Mouse (Mus musculus): ENCODE data around the gene Fbrsl1. TPM values are rescaled to one million over a fixed set of nuclear protein-coding genes. Genes with fewer than 3 reads are reported as not detected.
A peak's percentile ranks its signal among the peaks of the same experiment; 100 is the strongest.
"Not testable (repeated sequence)": the region's sequence is repeated elsewhere in the genome, so short reads cannot be mapped to it uniquely, and the experiment has no call there.

Fbrsl1 gene
- total RNA-seq, 2 experiments from 2014 or later, result 12.6 to 29.7 TPM

DNA sequence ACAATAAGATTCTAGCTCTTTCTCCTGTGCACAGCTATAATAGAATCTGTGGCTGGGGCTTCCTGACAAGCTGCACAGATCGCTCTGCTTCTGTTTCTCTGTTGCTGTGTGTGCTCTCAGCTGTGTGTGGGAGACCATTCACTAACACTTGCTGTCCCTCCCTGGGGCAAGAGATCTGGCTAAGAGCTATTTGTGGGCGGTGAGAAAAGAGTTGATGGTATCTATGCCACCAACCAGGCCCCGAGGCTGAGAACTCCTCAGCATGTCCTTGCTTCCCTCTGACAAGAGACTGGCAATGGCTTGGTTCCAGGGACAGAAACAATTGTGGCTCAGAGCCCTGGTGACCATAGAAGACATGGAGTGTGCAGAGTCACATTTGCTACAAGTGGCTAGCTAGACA lies 10.6 kb upstream of the Fbrsl1 start:
- ATAC-seq (replicated peaks; ENCODE audit: poor library complexity, severe bottlenecking), result no peak

DNA sequence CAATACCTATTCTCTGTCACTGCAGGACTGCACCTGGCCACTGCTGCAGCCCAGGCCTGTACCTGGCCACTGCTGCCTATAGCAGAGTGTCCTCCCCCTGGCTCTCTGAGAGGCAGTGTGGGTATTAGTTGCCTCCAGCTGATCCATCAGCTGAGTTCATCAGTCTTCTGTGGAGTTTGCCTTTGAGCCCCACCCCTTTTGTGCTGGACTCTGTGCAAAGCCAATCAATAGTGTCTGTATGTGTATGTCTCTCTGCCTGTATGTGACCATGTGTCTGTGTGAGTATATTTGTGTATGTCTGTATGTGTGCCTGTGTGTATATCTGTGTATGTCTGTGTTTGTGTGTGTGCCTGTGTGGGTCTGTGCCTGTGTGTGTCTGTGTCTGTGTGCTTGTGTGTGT lies 7.0 kb upstream of the Fbrsl1 start:
- ATAC-seq (replicated peaks; ENCODE audit: poor library complexity, severe bottlenecking), result no peak

DNA sequence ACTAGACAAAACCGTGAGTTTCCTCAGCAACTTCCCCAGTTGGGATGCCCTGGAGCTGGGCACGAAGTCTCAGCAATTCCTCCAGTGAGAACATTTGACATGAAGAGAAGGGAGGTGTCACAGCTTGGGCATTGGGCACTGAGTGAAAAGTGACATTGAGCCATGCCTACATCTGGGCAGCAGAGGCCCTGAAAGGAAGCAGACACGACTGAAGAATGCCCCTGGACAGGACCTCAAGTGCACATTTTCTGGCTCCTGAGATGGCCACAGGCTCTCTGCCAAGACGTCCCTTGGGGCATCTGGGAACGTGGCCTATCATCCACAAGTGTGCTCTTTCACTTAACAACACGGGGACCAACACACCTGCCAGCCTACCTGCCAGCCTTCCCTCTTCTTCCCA lies 991 bp upstream of the Fbrsl1 start:
- ATAC-seq (replicated peaks; ENCODE audit: poor library complexity, severe bottlenecking), result no peak

DNA sequence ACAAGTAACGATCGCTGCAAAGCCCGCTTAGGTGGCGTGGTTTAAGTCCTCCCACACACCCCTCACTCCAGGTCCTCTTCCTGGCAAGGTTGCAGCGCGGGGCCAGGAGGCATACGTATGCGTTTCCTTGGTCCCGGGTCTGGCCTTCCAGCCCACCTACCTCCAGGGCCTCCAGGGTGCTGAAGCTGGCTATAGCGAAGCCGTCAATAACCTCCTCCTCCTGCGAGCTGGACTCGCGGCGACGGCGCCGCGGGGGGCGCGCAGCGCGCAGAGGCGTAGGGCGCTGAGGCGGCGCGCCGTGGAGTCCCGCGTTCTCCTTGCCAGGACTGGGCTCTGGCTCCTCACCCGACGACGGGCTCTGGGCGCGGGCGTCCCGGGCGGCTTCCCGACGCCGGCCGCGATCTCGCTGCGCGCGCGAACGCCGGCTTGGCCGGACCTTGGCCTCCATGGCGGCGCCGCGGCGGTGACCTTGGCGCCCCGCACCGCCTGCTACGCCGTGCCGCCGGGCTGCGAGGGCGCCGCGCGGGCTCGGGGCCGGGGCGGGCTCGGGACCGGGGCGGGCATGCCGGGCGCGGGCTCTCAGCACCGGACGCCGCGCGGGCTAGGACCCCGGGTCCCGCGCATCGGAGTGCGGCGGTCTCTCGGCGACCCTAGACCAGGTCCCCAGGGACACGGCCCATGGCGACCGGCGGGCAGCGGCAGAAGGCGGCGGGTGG lies 425 bp downstream of the Fbrsl1 start:
- peak; percentile 16 for ATAC-seq (replicated peaks; ENCODE audit: poor library complexity, severe bottlenecking)

DNA sequence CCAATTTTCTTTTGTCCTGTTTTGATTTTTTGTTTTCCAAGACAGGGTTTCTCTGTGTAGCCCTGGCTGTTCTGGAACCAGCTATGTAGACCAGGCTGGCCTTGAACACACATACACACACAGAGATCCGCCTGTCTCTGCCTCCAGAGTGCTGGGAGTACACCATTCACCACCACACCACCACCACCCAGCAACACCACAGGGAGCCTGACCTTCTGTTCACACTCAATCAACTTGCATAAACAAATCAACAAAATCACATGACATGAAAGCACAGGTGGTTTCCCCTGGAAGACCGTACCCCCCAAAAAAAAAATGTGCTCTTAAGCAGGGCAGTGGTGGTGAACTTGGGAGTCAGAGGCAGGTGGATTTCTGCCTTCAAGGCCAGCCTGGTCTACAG lies 3.8 kb downstream of the Fbrsl1 start:
- no peak for ATAC-seq (replicated peaks; ENCODE audit: poor library complexity, severe bottlenecking)

DNA sequence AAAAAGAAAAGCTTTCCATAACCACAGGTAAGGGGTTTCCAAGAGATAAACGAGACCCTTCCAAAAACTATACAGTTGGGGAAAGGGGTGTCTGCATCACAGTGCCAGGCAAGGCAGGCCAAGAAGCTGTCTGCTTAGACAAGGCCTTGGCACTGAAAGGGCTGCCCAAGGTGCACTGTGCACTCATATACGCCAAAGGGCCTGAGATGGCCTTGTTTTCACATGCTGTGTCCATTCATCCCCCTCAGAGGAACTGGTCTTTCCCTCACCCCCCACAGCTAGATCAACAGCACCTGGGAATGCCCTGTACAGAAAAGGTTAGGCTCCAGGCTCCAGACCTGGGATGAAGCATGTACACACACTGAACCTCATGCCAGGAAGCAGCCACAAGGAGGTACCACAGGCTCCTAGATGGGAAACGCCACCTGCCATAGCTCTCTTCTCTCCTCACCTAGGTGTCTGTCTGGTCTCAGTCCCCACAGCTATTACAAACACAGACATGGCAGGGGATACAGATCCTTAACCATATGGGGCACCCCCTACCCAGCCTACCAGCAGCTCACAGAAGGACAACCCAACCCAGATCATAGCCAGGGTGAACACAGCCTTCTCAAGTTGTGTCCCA lies 5.2 kb downstream of the Fbrsl1 start:
- no peak for ATAC-seq (replicated peaks; ENCODE audit: poor library complexity, severe bottlenecking)

DNA sequence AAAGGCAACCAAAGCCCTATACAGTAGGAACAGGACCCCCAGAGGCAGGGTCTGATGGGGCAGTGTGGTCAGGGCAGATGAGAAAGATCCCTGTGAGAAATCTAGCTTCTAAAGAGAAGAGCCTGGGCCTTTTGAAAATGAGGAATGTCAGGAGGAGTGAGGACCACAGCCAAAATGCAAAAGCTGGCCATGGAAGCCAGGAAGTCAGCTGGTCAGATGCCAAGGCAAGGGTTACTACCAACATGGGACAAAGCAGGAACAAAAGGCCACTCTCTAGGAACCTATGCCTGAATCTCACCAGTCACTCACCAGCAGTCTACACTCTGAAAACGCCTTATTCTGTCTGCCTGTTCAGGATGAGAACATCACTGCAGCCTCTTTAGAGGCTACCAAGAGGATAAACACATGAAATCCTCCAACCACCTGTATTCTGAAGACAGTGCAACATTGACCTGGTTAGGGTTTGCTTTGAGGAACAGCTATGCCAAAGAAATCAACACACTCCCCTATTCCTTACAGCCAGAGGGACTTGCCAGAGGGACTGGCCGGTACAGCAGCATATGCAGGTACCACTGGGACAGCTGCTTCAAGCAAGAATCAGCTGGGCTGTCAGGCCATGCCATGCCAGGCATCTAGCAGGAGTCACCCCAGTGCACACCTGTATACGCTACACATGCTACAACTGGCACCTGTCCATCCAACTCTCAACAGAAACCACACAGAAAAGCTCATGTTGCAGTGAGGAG lies 8.6 kb downstream of the Fbrsl1 start:
- ATAC-seq (replicated peaks; ENCODE audit: poor library complexity, severe bottlenecking), result no peak

DNA sequence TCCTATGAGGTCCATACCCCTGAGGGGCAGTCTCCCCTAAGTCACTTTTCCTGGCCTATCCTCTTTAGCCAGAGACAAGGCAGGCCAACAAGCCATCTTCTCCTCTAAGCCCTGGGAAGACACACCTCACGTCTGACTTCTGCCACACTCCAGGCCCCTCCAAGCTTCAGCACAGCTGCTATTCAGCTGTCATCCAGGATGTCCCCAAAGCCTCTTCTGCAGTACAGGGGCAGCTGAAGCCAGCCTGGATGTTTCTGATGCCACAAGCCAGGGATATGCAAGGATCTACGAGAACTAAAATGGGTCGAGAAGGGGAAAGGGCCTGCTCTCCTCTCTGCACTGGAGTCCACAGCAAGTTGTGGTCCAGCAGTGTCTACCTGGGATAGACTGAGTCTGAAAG lies 9.7 kb downstream of the Fbrsl1 start:
- no peak for ATAC-seq (replicated peaks; ENCODE audit: poor library complexity, severe bottlenecking)

DNA sequence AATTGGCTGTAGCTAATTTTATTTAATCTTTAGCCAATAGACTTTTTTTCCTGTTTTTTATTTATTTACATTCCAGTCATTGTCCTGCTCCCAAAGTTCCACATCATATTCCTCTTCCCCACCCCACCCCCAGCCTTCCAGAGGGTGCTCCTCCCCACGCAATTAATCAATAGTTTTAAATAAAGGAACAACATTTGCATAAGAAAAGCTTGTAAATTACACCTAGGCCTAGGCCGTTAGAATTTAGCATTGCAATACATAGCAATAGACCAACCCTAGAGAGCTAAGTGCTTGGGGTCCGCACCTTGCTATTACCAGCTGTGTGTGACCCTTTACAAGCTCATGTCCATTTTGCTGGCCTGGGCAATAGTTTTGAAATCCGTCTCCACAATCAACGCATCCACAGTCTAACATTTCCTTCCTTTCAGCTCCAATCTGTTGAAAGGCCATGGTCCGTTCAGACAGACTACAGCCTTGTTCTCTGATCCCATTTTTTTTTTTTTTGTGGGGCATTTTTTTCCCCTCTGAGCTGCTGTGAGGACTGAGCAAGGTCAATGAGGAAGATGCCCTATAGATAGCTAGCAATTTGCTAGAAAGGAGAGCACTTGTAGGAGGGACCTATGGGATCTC lies 10.6 kb downstream of the Fbrsl1 start:
- ATAC-seq (replicated peaks; ENCODE audit: poor library complexity, severe bottlenecking), result no peak

DNA sequence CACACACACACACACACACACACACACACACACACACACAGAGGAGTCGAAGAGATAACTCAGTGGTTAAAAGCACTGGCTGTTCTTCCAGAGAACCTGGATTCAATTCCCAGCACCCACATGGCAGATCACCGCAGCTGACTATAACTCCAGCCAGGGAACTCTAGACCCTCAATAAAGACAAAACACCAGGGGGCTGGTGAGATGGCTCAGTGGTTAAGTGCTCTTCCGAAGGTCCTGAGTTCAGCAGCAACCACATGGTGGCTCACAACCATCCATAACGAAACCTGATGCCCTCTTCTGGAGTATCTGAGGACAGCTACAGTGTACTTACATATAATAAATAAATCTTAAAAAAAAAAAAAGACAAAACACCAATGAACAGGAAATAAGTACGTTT lies 12.1 kb downstream of the Fbrsl1 start:
- ATAC-seq (replicated peaks; ENCODE audit: poor library complexity, severe bottlenecking), result not testable (repeated sequence)

DNA sequence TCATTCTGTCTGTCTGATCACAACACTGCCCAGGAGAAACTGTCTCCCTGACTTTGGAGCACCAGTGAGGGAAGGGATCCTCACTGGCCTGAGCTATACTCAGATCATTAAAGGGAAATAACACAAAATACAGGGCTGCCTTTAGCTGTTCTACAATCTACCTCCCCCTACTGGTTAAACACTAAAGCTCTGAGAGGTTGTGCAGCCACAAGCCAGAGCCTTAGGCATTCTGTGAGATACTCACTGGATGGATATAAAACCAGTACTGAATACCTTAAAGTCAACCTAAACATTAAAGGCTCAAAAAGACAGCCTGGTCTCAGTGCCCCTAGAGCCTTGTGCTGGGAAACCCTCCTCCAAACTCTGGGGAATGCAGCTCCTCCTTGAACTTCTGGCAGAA lies 13.5 kb downstream of the Fbrsl1 start:
- ATAC-seq (replicated peaks; ENCODE audit: poor library complexity, severe bottlenecking), result peak; percentile 51

DNA sequence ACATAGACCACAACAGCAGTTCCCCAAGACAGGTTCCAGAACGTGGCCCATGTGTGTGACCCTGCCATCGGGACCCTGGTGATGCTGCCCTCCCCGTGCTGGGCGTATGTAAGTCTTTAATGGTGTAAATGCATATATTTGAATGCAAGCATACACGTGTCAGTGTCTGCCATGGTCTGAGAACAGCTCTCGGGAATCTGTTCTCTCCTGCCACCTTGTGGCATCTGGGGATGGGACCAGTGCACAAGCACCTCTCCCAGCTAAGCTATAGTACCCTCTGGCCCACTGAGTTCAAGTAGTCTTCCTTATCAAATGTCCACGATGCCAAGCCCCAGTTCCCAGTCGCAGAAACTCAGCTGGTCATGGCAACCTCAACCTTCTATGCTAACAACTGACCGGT lies 19.3 kb downstream of the Fbrsl1 start:
- ATAC-seq (replicated peaks; ENCODE audit: poor library complexity, severe bottlenecking), result peak; percentile 71

DNA sequence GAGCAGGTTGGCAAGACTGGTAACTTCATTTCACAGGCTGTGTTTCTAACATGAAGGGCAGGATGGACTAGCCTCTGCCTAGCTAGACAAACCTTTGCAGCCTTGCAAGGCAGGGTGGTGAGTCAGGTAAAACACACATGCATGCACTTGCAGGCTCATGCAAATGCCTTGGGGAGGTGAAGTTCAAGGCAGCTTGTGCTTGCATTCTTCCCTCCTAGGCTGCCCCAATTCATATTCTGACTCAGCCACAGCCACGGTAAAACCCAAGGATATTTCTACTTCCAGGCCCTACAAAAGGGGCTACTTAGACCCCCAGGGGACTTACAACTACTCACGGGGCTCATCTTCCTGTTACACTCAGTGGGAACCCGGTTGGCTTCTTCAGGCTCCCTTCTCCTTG lies 20.0 kb downstream of the Fbrsl1 start:
- no peak for ATAC-seq (replicated peaks; ENCODE audit: poor library complexity, severe bottlenecking)

DNA sequence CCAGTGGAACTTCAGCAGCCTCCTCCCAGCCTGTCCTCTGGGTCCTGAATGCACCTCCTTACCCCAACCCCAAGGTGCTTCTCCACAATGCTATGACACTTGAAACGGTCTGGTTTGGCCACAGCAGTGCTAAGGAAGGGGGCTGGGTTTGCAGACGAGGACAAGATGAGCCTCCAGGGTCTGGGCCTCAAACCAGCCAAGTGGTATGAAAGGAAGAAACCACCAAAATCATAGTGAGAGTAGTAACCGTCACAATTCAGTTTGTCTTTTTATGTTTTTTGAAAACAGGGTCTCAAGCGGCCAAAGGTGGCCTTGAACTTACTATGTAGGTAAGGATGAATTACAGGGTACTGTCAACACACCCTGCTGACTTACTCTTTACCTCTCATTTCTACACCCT lies 23.1 kb downstream of the Fbrsl1 start:
- ATAC-seq (replicated peaks; ENCODE audit: poor library complexity, severe bottlenecking), result no peak

DNA sequence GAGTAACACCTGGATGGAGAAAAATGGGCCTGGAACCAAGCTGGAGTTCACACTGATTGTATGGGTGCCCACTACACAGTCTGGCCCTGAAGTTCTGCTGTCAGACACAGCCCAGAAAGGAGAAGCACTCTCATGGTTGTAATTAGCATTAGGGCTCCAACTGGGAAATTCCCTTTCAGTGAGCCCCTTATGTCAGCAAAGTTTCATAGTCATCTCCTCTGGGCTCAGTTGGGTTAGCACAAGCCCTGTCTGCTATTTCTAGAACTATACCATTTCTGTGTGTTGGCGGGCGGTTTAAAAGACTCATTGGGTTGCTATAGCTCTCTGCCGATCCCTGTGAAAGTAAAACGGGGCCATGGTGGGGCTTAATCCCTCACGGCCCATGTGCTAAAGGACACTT lies 24.1 kb downstream of the Fbrsl1 start:
- ATAC-seq (replicated peaks; ENCODE audit: poor library complexity, severe bottlenecking), result no peak

DNA sequence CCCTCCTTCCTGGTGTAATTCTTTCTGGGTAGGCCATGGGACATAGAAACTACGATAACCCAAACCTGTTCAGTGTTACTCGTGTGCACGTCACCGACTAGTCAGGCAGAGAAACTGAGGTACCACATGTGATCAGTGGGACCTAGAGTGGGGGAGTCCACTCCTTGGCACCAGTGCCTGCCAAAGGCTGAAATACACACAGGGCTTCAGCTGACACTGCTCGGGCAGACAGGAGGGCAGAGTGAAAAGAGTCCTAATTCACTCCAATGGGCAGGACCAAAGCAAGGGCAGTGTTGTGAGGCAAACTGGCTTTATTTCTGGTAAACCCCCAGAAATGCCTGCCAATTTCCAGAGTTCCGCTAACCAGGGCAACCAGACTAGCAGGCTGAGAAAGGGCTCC lies 26.9 kb downstream of the Fbrsl1 start:
- no peak; the same call in 1 of the 2 replicates for ATAC-seq (replicated peaks; ENCODE audit: poor library complexity, severe bottlenecking)

DNA sequence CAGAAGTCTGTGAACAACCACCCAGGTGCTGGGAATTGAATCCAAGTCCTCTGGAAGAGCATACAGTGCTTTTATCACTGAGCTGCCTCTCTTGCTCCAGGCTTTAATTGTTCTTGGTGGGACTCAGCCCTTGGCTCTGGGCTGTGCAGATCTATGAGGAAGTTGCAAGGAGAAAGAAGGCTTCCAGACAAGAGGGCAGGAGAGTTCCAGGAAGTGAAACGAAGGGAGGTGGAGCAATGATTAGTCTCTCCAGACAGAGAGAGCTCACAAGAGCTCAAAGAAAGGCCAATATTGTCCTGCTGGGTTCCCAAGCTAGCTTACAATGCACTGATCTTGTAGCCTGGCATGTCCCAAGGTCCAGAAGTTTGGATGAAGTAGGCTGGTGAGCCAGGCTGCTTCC lies 27.4 kb downstream of the Fbrsl1 start:
- peak; percentile 86 for ATAC-seq (replicated peaks; ENCODE audit: poor library complexity, severe bottlenecking)

DNA sequence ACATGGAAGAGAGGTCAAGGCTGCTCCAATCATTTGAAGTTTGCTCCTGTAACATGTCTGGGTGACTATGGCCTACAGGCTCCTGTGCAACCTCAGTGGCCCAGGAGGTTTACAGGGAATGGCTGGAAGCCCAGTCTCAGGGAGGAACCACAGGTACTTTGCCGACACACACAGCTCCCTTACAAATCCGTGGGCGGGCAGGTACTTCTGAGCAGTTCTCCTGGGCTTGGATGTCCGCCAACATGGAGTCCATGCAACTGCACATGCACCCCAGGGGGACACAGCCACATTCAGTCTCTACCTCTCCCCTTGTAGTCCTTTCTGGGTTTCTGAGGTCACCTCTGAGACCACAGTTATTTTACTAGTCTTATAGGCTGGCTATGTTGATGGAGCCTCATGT lies 28.1 kb downstream of the Fbrsl1 start:
- ATAC-seq (replicated peaks; ENCODE audit: poor library complexity, severe bottlenecking), result no peak

DNA sequence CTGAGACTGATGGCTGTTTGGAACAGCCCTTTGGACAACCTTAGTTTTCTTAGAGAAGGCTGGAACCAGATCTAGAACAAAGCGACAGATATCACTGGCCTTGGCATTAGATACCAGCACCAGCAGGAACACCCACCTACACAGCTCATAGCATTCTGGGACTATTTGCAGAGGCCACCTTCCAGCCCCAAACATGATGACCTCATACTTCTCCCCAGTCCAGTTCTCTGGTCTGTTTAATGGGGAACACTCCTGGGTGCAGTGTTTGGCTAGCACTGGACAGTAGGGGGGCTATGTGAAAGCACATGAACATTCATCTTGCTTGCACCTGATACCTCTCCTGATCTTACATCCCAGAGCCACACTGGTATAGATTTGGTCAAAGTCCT lies 29.8 kb downstream of the Fbrsl1 start:
- ATAC-seq (replicated peaks; ENCODE audit: poor library complexity, severe bottlenecking), result no peak

DNA sequence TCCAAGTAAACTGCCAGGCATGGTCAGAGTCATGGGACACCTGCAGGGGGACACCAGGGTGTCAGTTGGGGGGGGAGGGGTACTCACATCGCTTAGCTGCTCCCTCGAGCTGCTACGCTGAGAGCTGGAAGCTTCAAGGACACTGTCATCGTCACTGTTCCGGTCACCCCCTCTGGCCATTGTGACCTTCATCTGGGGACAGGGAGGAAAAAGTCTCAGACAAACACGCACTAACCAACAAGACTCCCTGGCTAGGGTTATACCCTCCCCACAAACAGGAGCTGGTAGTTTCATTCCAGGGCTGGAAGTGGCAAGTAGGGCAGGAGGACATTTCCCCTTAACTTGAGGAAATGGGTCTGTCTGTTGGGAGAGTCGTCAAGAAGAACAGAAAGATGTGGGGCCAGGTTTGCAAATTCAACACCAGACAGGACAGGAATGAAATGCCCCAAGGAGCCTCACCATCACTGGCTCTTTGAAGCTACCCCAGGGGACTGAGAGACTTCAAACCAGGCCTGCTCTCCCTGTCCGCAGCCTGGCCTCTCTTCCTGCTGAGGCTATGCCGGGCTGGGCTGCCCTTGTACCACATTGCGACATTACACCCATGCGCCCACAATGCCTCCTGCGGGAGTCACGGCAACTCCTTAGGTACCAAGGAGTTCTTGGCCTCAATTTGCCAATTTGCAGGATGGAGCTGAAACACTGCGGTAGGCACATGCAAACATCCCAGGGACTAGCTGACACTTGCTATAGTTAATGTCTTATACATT lies 30.4 kb downstream of the Fbrsl1 start:
- peak; percentile 36; the same call in 1 of the 2 replicates for ATAC-seq (replicated peaks; ENCODE audit: poor library complexity, severe bottlenecking)

All from granulocyte monocyte progenitor cell, adult 5-6 weeks (primary cell).